Mouse (Mus musculus) urinary bladder, adult 18-20 months (tissue): Measurements from ENCODE around the gene Ccm2l.

Experiments
- DNase-seq, 2 experiments: peaks; one replicate each; pipeline ENCODE4 v3.0.0; 2022; ENCODE audit warnings: low spot score in 2 of 2, mixed read lengths in 2 of 2

The Ccm2l gene

GRCm38 (mm10) chr2:153065747-153066508, at the start of gene Ccm2l:
Gene Ccm2l, plus strand, starts transcription at chr2:153065955.
- DNase-seq: no peak

DNA sequence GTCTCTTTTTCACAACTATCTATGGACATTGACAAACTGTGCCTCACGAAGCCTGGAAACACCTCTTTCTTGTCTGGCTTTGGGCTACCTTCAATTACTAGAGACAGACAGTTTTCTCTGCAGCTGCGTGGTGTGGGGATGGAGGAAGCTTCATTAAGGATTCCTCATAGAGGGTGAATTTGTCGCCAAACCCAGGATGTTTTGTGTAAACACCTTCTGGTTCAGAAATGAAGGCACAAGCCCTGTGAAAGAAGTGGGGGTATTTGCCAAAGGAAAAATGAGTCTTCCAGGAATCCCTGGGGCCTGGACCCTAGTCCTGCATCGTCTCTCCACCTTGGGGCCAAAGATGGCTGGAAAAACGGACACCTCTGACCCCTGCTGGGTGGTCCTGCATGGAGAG, 49.0 kb upstream of the Ccm2l start:
- DNase-seq: no peak

DNA sequence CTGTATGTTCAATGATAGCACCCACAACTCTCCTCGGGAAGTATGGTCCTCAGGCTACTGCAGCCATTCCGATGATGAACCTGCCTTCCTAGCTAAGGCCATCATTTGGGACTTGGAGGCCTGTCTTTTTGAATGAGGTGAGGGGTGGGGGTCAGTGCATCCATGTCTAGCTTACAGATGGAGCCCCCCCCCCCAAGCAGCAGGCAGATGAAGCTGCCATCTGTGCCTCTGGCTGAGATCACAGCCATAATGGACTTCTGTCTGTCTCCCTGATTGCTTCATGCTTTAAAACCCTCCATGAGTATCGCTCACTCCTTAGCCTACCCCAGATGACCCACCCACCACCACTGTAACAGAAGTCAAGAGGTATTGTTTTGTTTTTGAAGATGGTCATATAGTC, 46.4 kb upstream of the Ccm2l start:
- no peak for DNase-seq

DNA sequence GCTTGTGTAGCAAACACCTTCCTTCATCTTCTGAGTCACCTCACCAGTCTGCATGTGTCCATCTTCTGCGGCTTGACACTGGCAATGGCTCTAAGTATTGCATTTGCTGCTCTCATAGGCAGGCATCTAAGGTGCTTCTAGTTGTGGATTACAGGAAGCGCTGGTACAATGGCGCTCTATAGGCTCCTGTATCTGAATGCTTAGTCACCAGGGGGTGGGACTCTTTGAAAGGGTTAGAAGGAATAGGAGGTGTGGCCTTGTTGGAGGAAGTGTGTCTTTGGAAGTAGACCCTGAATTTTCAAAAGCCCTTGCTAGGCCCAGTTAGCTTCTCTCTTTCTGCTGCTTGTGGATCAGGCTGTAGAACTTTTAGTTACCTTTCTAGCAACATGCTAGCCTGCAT, 44.6 kb upstream of the Ccm2l start:
- no peak for DNase-seq

DNA sequence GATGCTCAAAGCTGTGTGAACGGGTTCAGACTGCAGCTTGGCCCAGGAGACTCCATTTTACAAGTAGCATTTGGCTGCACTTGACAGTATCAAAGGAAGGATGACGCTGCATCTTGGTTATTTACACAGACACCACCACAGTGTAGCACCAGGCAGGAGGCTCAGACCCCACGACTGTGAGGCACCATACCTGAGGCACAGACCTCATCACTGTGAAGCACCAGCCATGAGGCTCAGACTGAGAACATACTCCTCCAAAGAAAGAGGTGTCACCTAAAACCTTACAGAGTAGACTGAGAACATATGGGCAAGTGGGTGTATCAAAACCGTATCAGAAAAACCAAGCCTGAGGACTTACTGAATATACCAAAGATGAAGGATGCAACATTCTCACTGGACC, 42.9 kb upstream of the Ccm2l start:
- no peak for DNase-seq

DNA sequence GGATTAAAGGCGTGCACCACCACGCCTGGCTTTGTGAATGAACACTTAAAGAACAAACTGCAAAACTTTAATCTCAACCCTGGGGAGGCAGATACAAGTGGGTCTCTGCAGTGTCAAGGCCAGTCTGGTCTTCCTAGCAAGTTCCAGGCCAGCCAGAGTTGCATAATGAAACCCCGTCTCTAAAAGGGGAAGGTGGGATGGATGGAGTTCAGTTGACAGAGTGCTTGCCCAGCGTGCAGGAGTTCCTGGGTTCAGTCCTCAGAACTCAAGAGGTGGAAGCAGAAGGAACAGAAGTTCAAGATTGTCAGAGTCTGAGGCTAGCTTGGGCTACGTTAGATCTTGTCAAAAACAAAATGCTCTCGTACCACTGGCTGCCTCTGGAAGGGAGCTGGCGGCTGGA, 39.7 kb upstream of the Ccm2l start:
- no peak for DNase-seq

GRCm38 (mm10) chr2:153027501-153027900, 38.3 kb upstream of the Ccm2l start:
- no peak for DNase-seq

GRCm38 (mm10) chr2:153030422-153030821, 35.3 kb upstream of the Ccm2l start:
- no peak for DNase-seq

- no peak for DNase-seq
These were observed 34.4 kb upstream of the Ccm2l start, which contains the start of gene Xkr7 for GRCm38 (mm10) chr2:153031126-153032082. Gene Xkr7, plus strand, starts transcription at chr2:153031852.

- peak; percentile 29 to 72 for DNase-seq
These were observed 33.5 kb upstream of the Ccm2l start for GRCm38 (mm10) chr2:153032083-153032842.

GRCm38 (mm10) chr2:153032973-153033372, 32.8 kb upstream of the Ccm2l start:
- DNase-seq: no peak

GRCm38 (mm10) chr2:153033545-153034230, 32.1 kb upstream of the Ccm2l start:
- no peak for DNase-seq

GRCm38 (mm10) chr2:153036690-153037089, 29.1 kb upstream of the Ccm2l start:
- DNase-seq: no peak

- DNase-seq: no peak
These were observed 21.9 kb upstream of the Ccm2l start for GRCm38 (mm10) chr2:153043886-153044285.

- DNase-seq: no peak
These were observed 19.9 kb upstream of the Ccm2l start for GRCm38 (mm10) chr2:153045884-153046299.

DNA sequence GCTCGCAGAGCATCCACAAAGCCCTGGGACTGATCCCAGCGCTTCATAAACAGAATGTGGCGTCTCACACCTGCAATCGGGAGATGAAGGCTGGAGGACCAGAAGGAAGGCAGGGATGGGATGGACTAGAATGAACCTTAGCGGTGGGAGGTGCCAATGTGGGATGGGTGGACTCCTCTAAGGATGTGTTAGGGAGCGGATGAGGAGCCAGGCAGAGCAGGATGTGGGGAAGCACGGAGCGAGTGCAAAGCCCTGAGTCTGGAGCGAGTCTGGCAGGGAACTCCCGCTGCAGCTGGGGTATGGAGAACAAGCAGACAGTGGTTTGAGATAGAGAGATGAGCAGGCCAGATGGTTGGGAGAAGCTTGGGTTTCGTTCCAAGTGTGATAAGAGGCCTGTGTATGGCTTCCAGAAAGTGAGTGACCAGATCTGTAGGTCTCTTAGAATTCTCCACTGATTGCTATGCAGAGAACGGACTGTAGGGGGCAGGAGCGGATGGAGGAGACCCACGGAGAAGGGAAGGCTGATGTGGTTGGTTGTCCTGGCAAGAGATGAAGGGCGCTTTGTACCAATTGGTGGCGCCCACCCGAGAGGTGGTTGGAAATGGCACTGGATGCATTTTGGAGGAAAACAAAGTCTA, 17.8 kb upstream of the Ccm2l start:
- peak in 1 of 2 experiments; percentile 14 for DNase-seq

DNA sequence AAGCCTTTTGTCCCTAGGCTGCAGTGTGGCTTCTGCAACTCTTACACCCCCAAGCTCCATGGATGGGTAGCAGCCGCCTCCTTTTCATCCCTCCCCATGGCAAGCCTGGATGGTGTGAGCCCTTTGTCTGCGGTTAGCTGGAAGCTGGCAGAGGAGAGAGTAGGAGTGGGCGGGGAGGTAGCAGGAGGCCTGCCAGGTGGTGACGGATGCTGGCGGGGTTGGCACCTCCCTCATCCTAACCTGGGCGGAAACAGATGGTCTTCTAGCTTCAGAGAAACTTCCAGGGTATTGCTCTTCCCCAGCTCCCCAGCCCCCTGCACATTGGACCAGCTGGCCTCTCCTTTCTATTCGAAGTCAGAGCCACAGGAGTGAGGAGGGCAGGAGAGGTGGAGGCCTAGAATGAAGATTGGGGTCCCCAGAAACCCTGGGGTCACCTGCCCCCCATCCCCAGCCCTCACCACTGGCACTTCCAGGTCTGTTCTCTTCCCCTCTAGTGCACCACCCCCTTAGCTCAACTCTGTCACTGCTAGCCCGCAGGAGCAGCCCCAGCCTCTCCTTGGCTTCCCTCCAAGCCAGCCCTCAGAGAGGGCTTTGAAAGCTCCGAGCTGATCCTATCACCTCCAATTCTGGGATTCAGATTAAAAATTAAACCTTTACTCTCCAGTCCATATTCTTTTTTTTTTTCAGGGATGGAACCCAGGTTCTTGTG, 16.3 kb upstream of the Ccm2l start:
- no peak for DNase-seq

- DNase-seq: no peak
These were observed 15.8 kb upstream of the Ccm2l start for GRCm38 (mm10) chr2:153049997-153050358.

DNA sequence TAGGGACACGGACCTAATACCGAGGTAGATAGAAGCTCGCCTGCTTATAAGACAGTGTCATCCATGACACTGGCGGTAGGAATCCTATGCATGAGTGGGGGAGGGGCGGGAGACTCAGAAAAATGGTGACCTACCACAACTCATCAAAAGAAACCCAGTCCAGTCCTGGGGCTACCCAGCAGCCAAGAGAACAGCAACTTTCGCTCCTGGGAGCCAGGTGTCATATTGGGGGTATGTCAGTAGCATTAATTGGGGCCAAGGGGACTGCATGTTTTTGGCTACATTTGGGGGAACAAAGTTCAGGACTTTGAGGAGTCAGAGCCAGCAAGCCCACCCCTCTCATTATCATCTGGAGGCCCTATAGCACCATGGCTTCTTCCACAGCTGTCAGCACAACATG, 14.7 kb upstream of the Ccm2l start:
- no peak for DNase-seq

- no peak for DNase-seq
These were observed 14.2 kb upstream of the Ccm2l start for GRCm38 (mm10) chr2:153051537-153051936.
